Mouse (Mus musculus): ENCODE results near the gene Fam189a1. TPM values are rescaled to one million over a fixed set of nuclear protein-coding genes. Genes with fewer than 3 reads are reported as not detected.
A peak's percentile ranks its signal among the peaks of the same experiment; 100 is the strongest.

Gene Fam189a1
- polyA plus RNA-seq, 1 experiment from 2014 or later = 0.46 TPM

- Histone ChIP-seq H3K4me2 (no peak overlapping the region), H3K27ac (ENCODE audit: low read depth) (no peak overlapping the region), H3K9me3 (ENCODE audit: low read depth, low read length) (no peaks in the 10 kb centered on the region), H3K4me1 (ENCODE audit: insufficient read depth) (no peaks in the 10 kb centered on the region), H3K27me3 (ENCODE audit: insufficient read depth, low read length) (no peaks in the 10 kb centered on the region), H3K4me3 (ENCODE audit: low read depth, low read length) (no peak overlapping the region), H3K36me3 (ENCODE audit: insufficient read depth) (no peaks in the 10 kb centered on the region), H3K9ac (no peak overlapping the region)
- ATAC-seq (ENCODE audit: insufficient read depth) = no peak
- 73% methylated on average over 6 of the region's 10 CpGs for WGBS
- no peak for TF ChIP-seq CTCF (IDR thresholded peaks at IDR 0.05; ENCODE audit: low read depth)
- no peak for DNase-seq
These were observed 300.9 kb downstream of the Fam189a1 start for GRCm38 (mm10) chr7:64855389-64855927.

DNA sequence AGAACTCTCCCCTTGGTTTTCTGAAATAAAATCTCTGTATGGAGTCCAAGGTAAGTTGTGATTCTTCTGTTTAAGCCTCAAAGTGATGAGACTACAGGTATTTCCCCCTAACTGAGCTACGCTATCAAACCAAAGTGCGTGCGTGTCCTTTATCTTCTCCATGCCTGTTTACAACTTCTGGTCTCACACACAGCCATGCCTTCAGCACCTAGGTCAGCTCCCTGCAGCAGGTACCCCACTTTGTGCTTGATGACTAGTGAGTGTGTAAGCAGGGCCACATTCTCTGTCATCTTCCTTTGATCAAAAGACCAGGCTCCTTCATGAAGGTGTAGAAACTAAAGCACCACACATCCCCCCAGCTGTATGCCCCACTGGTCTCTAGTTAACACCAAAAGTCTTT, 305.6 kb downstream of the Fam189a1 start:
- Histone ChIP-seq H3K9ac (no peak overlapping the region), H3K27me3 (ENCODE audit: insufficient read depth, low read length) (no peaks in the 10 kb centered on the region), H3K4me1 (ENCODE audit: insufficient read depth) (no peaks in the 10 kb centered on the region), H3K4me2 (no peak overlapping the region), H3K36me3 (ENCODE audit: insufficient read depth) (no peaks in the 10 kb centered on the region), H3K9me3 (ENCODE audit: low read depth, low read length) (no peaks in the 10 kb centered on the region), H3K27ac (ENCODE audit: low read depth) (no peak overlapping the region), H3K4me3 (ENCODE audit: low read depth, low read length) (no peak overlapping the region)
- TF ChIP-seq CTCF (IDR thresholded peaks at IDR 0.05; ENCODE audit: low read depth) = no peak
- WGBS = 28% methylated on average over 3 of the region's 3 CpGs
- ATAC-seq (ENCODE audit: insufficient read depth) (no peak), DNase-seq (peak; percentile 75)

- no peak for TF ChIP-seq CTCF (IDR thresholded peaks at IDR 0.05; ENCODE audit: low read depth)
- Histone ChIP-seq H3K9ac (no peak overlapping the region), H3K36me3 (ENCODE audit: insufficient read depth) (no peaks in the 10 kb centered on the region), H3K9me3 (ENCODE audit: low read depth, low read length) (no peaks in the 10 kb centered on the region), H3K4me2 (no peak overlapping the region), H3K27ac (ENCODE audit: low read depth) (no peak overlapping the region), H3K4me3 (ENCODE audit: low read depth, low read length) (no peak overlapping the region), H3K27me3 (ENCODE audit: insufficient read depth, low read length) (no peaks in the 10 kb centered on the region), H3K4me1 (ENCODE audit: insufficient read depth) (no peaks in the 10 kb centered on the region)
- ATAC-seq (ENCODE audit: insufficient read depth) = no peak
- DNase-seq = no peak
- WGBS = 81% methylated on average over 5 of the region's 5 CpGs
These were observed 308.9 kb downstream of the Fam189a1 start for GRCm38 (mm10) chr7:64847366-64847899.

DNA sequence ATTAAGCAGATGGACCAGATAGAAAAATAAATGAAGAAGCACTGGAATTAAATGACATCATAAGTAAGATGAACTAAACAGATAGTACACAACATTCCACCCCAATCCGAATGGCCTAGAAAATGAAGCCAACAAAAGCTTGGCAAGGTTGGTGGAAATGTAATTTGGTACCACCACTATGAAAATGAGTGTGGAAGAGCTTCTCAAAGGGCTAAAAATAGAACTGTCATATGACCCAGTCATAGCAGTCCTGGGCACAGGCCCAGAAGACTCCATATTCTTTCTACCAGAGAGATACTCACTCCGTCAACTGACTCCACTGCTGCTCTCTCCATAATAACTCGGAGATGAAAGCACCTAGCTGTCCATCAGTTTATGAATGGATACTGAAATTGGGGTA, 310.3 kb downstream of the Fam189a1 start:
- no peak for TF ChIP-seq CTCF (IDR thresholded peaks at IDR 0.05; ENCODE audit: low read depth)
- ATAC-seq (ENCODE audit: insufficient read depth) = no peak
- Histone ChIP-seq H3K4me2 (no peak overlapping the region), H3K9ac (no peak overlapping the region), H3K27ac (ENCODE audit: low read depth) (no peak overlapping the region), H3K36me3 (ENCODE audit: insufficient read depth) (no peaks in the 10 kb centered on the region), H3K4me1 (ENCODE audit: insufficient read depth) (no peaks in the 10 kb centered on the region), H3K9me3 (ENCODE audit: low read depth, low read length) (no peaks in the 10 kb centered on the region), H3K4me3 (ENCODE audit: low read depth, low read length) (no peak overlapping the region), H3K27me3 (ENCODE audit: insufficient read depth, low read length) (no peaks in the 10 kb centered on the region)
- DNase-seq = peak; percentile 17
- 71% methylated on average over 3 of the region's 3 CpGs for WGBS

DNA sequence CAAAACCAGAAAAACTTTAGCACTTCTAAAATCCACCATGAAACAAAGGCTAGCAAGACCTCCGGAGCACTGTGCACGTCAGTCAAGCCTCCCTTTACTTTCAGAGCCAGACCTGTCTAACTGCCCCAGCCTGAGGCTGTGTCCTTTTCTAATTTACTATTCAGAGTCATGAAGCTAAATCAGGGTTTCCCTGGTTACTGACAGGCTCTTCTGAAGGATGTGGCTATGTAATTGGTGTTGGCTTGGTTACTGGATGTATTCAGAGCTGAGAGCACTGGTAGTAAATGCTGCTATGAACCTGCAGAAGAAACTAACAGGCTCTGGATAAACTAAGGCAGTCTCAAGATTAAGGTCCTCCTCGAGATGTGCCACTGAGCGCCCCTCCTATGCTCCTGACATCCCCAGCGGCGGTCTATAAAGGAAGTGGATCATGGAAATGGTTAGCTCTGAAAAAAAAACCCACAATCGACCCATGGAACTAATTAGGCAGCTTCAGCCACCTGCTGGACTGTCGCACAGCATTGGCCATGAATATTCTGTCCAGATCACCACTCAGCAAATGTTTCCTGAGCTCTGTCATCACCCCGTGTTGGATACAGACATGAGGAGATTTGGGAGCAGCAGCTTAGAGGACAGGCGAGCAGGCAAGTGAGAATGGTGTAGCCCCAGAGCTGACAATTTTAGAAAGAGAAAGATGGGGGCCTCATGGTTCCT, 315.3 kb downstream of the Fam189a1 start:
- Histone ChIP-seq H3K9me3 (ENCODE audit: low read depth, low read length) (no peaks in the 10 kb centered on the region), H3K27ac (ENCODE audit: low read depth) (no peak overlapping the region), H3K4me3 (ENCODE audit: low read depth, low read length) (no peak overlapping the region), H3K4me2 (no peak overlapping the region), H3K4me1 (ENCODE audit: insufficient read depth) (no peaks in the 10 kb centered on the region), H3K27me3 (ENCODE audit: insufficient read depth, low read length) (no peaks in the 10 kb centered on the region), H3K9ac (no peak overlapping the region), H3K36me3 (ENCODE audit: insufficient read depth) (no peaks in the 10 kb centered on the region)
- no peak for TF ChIP-seq CTCF (IDR thresholded peaks at IDR 0.05; ENCODE audit: low read depth)
- 75% methylated on average over 10 of the region's 10 CpGs for WGBS
- DNase-seq (no peak), ATAC-seq (ENCODE audit: insufficient read depth) (no peak)

DNA sequence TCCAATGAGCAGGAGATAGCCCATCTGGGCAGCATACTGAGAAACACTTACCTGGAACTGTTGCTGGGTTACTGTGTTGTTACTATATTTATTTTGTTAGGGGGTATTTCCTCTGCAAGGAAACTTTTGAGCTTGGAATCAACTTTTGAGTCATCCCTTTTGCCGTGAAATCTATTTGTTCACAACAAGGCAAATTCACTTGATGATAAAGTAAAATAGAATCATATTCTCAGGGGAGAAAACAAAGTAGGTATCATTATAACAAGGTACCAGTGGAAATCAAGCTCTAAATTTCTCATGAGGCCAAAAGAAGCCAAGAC, 315.8 kb downstream of the Fam189a1 start:
- WGBS = 60% methylated on average over 1 of the region's 1 CpGs
- TF ChIP-seq CTCF (IDR thresholded peaks at IDR 0.05; ENCODE audit: low read depth) = no peak
- DNase-seq (no peak), ATAC-seq (ENCODE audit: insufficient read depth) (no peak)
- Histone ChIP-seq H3K9ac (no peak overlapping the region), H3K27me3 (ENCODE audit: insufficient read depth, low read length) (no peaks in the 10 kb centered on the region), H3K36me3 (ENCODE audit: insufficient read depth) (no peaks in the 10 kb centered on the region), H3K9me3 (ENCODE audit: low read depth, low read length) (no peaks in the 10 kb centered on the region), H3K4me3 (ENCODE audit: low read depth, low read length) (no peak overlapping the region), H3K4me2 (peak overlapping the region; percentile 54; the same call in 1 of the 2 replicates), H3K4me1 (ENCODE audit: insufficient read depth) (no peaks in the 10 kb centered on the region), H3K27ac (ENCODE audit: low read depth) (no peak overlapping the region)

DNA sequence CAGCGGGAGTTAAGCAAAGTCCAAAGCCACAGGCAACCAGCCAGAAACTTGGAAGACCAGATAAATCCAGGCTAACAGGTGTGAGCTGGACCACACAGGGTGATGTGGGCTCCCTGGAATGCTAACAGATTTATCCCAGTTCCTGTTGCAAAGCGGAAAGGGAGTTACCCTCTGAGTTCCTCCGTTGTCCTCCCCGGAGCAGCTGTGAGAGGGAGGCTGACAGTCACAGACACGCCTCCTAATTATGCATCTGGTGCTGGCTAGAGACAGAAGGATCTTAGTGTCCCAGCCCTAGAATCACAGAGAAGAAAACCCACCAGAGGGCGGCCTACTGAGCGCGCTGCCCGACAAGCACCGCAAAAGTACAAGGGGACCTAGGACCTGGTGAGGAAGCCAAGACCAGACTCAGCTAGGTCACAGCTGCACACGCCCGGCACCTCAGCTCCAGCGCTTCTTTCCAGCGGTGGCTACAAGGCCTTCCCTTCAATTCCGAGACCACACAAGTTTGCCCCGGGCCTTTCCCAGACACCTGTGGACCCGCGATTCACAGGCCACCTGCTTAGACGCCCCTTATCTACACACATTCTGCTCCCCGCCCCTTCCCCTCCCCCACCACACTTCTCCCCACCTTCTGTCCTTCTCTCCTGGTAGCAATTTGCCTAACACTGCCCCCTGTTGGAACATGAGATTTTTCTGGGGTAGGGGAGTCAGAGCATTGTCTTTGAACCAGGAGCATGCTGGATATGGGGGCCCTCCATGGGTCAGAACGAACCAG, 316.4 kb downstream of the Fam189a1 start:
- Histone ChIP-seq H3K27ac (ENCODE audit: low read depth) (no peak overlapping the region), H3K9ac (no peak overlapping the region), H3K9me3 (ENCODE audit: low read depth, low read length) (no peaks in the 10 kb centered on the region), H3K36me3 (ENCODE audit: insufficient read depth) (no peaks in the 10 kb centered on the region), H3K4me1 (ENCODE audit: insufficient read depth) (no peaks in the 10 kb centered on the region), H3K4me3 (ENCODE audit: low read depth, low read length) (peak overlapping the region; percentile 18; the same call in 1 of the 2 replicates), H3K27me3 (ENCODE audit: insufficient read depth, low read length) (no peaks in the 10 kb centered on the region), H3K4me2 (peak overlapping the region; percentile 54)
- peak; percentile 96 for ATAC-seq (ENCODE audit: insufficient read depth)
- TF ChIP-seq CTCF (IDR thresholded peaks at IDR 0.05; ENCODE audit: low read depth) = peak; percentile 51
- DNase-seq = peak; percentile 79
- 1% methylated on average over 21 of the region's 21 CpGs for WGBS

All from lung, embryonic 14.5 days (tissue).